Mouse (Mus musculus): ENCODE data around the gene Ip6k2. TPM values are rescaled to one million over a fixed set of nuclear protein-coding genes. Genes with fewer than 3 reads are reported as not detected.

Gene Ip6k2
- total RNA-seq, 2 experiments from 2014 or later: 143 to 164 TPM

- Histone ChIP-seq H3K27ac (no peak overlapping the region), H3K4me3 (no peak overlapping the region)
- intact Hi-C loops (cut with DNase I): no loop called here
- no peak for TF ChIP-seq CTCF (IDR thresholded peaks at IDR 0.05)
- no peak for DNase-seq (ENCODE audit: extremely low spot score in 1 of 2, low spot score in 2 of 2)
Observed at GRCm38 (mm10) chr9:108806831-108807230, 23.2 kb downstream of the Ip6k2 start.

- no peak for TF ChIP-seq CTCF (IDR thresholded peaks at IDR 0.05)
- DNase-seq (ENCODE audit: extremely low spot score in 1 of 2, low spot score in 2 of 2): no peak
- Histone ChIP-seq H3K27ac (no peak overlapping the region), H3K4me3 (no peak overlapping the region)
- intact Hi-C loops (cut with DNase I): no loop called here
Observed at GRCm38 (mm10) chr9:108807674-108808073, 24.1 kb downstream of the Ip6k2 start.

GRCm38 (mm10) chr9:108808163-108808665 lies 24.6 kb downstream of the Ip6k2 start, which contains the start of gene Nckipsd:
Gene Nckipsd, plus strand, starts transcription at chr9:108808368.
- DNase-seq (ENCODE audit: extremely low spot score in 1 of 2, low spot score in 2 of 2): peak; percentile 94 to 98
- Histone ChIP-seq H3K27ac (peak within 1 kb of the TSS; percentile 89), H3K4me3 (peak within 1 kb of the TSS; percentile 99)
- intact Hi-C loops (cut with DNase I): no loop called here
- peak; percentile 94 for TF ChIP-seq CTCF (IDR thresholded peaks at IDR 0.05)

GRCm38 (mm10) chr9:108809188-108809587 lies 25.6 kb downstream of the Ip6k2 start:
- intact Hi-C loops (cut with DNase I): no loop called here
- H3K27ac ChIP-seq: peak overlapping the region; percentile 89
- H3K4me3 ChIP-seq: peak overlapping the region; percentile 99
- DNase-seq (ENCODE audit: extremely low spot score in 1 of 2, low spot score in 2 of 2): no peak
- TF ChIP-seq CTCF (IDR thresholded peaks at IDR 0.05): no peak

GRCm38 (mm10) chr9:108809723-108810122 lies 26.1 kb downstream of the Ip6k2 start:
- intact Hi-C loops (cut with DNase I): no loop called here
- TF ChIP-seq CTCF (IDR thresholded peaks at IDR 0.05): no peak
- H3K4me3 ChIP-seq: peak overlapping the region; percentile 99
- DNase-seq (ENCODE audit: extremely low spot score in 1 of 2, low spot score in 2 of 2): no peak
- H3K27ac ChIP-seq: peak overlapping the region; percentile 4; the same call in 1 of the 2 replicates

- DNase-seq (ENCODE audit: extremely low spot score in 1 of 2, low spot score in 2 of 2): no peak
- Histone ChIP-seq H3K27ac (no peak overlapping the region), H3K4me3 (no peak overlapping the region)
- intact Hi-C loops (cut with DNase I): no loop called here
- TF ChIP-seq CTCF (IDR thresholded peaks at IDR 0.05): no peak
Observed at GRCm38 (mm10) chr9:108810516-108810915, 26.9 kb downstream of the Ip6k2 start.

- intact Hi-C loops (cut with DNase I): no loop called here
- no peak for DNase-seq (ENCODE audit: extremely low spot score in 1 of 2, low spot score in 2 of 2)
Observed at GRCm38 (mm10) chr9:108815557-108815956, 32.0 kb downstream of the Ip6k2 start.

GRCm38 (mm10) chr9:108819495-108819894 lies 35.9 kb downstream of the Ip6k2 start:
- H3K4me3 ChIP-seq: no peak overlapping the region
- intact Hi-C loops (cut with DNase I): loop anchor here (1.0 kb wide), 1 partner anchor 66 kb away; no protein-coding TSS in a partner anchor
- peak in 1 of 2 experiments; percentile 59 for DNase-seq (ENCODE audit: extremely low spot score in 1 of 2, low spot score in 2 of 2)
- no peak overlapping the region for H3K27ac ChIP-seq
- TF ChIP-seq CTCF (IDR thresholded peaks at IDR 0.05): peak; percentile 76

More at GRCm38 (mm10) chr9:108815557-108815956, 32.0 kb downstream of the Ip6k2 start:
- Histone ChIP-seq H3K27ac (no peak overlapping the region), H3K4me3 (no peak overlapping the region)
- TF ChIP-seq CTCF (IDR thresholded peaks at IDR 0.05): no peak

- no peak overlapping the region for H3K4me3 ChIP-seq
- no peak overlapping the region for H3K27ac ChIP-seq
- TF ChIP-seq CTCF (IDR thresholded peaks at IDR 0.05): no peak
- no peak for DNase-seq (ENCODE audit: extremely low spot score in 1 of 2, low spot score in 2 of 2)
- intact Hi-C loops (cut with DNase I): no loop called here
Observed at GRCm38 (mm10) chr9:108820077-108820476, 36.5 kb downstream of the Ip6k2 start.

- Histone ChIP-seq H3K4me3 (peak overlapping the region; percentile 62), H3K27ac (peak overlapping the region; percentile 82)
- intact Hi-C loops (cut with DNase I): no loop called here
- peak in 1 of 2 experiments; percentile 32 for DNase-seq (ENCODE audit: extremely low spot score in 1 of 2, low spot score in 2 of 2)
- no peak; the same call in 1 of the 2 replicates for TF ChIP-seq CTCF (IDR thresholded peaks at IDR 0.05)
Observed at GRCm38 (mm10) chr9:108824144-108824685, 40.6 kb downstream of the Ip6k2 start.

GRCm38 (mm10) chr9:108824755-108825413 lies 41.3 kb downstream of the Ip6k2 start:
- intact Hi-C loops (cut with DNase I): no loop called here
- peak overlapping the region; percentile 82 for H3K27ac ChIP-seq
- peak overlapping the region; percentile 62 for H3K4me3 ChIP-seq
- DNase-seq (ENCODE audit: extremely low spot score in 1 of 2, low spot score in 2 of 2): peak; percentile 82
- TF ChIP-seq CTCF (IDR thresholded peaks at IDR 0.05): no peak
